Mouse (Mus musculus): ENCODE results near the gene Ltf. TPM values are rescaled to one million over a fixed set of nuclear protein-coding genes. Genes with fewer than 3 reads are reported as not detected.

Ltf gene
- 1 to 10 TPM; 4.8 to 5.4 TPM for total RNA-seq (2023)

DNA sequence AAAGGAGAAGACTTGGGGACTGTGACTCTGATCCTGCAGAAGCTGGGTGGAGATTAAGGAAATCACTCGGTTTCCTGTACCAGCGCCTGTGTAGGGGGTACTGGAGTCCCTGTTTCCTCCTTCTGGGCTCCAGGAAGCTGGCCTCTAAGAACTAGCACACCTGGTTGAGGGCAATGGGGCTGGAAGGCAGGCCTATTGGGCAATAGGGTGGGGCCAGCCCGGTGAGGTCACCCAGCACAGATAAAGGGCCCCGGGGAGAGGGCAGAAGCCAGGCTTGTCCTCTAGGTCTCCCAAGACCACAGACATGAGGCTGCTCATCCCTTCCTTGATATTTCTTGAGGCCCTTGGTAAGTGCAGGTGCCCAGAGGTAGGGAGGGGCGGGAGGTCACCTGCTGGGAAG lies at the start of gene Ltf:
Gene Ltf (plus strand): TSS at position 250 of the 400 bp plus-strand sequence.

DNA sequence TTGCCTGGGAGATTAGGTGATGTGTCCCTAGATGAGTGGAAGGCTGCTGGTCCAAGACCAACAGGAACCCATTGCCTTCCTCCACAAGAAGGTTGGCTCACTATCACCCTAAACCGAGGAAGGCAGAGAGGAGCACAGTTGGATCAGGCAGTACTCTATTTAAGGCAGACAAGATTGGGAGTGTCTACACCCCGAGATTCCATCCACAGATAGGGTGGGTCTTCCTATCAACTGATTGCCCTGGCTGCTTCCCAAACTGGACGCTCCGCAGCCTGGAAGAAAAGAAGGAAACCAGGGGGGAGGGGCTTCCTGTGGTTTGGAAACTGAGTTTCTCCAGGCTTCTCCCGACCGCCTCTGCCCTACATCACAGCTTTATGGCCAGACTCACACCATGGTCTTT lies 28.9 kb upstream of the Ltf start, which contains the start of gene Rtp3:
Gene Rtp3 (minus strand): TSS at position 380 of the 400 bp plus-strand sequence.

DNA sequence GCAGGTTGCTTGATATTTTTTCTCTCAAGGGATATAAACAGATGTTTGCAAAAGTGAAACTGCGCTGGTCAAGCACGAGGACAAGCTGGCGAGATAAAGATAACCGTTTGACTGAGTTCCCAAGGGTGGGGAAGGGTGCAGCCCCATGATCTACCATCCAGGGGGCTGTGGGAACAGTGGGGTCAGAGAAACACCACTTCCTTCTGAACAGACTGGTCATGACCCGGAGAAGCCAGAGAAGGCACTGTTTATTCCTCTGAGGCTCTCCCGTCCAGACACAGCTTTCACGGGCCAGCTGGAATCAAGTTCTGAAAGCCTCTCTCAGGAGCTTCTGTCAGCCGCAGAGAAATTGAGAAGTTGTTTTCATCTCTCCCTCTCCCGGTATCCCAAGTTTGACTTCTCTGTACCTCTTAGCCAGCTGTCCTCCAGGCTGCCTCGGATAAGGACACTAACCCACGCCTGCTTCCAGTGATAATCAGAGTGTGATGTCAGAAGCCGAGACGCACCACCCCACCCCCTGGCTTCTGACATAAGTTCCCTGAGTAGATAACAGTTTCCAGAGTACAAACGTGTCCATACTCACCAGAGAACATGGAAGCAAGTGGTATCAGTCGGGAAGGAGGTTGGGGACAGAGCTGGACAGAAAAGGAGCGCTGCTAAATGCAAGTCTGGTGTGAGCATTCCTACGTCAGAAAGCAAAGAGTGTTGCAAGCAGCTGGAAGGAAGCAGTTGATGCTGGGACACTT lies 37.9 kb downstream of the Ltf start, which contains the start of gene Ccrl2:
Gene Ccrl2 (minus strand): TSS at position 722 of the 746 bp plus-strand sequence.

Other genes with a start within 250 kb of the Ltf start
- not detected for gene Prss42, start 221.1 kb upstream of the Ltf start, total RNA-seq (2023)
- not detected for gene Prss44, start 205.3 kb upstream of the Ltf start, total RNA-seq (2023)
- gene Prss43, start 192.6 kb upstream of the Ltf start, total RNA-seq (2023), result not detected
- gene Prss45, start 184.7 kb upstream of the Ltf start, total RNA-seq (2023), result not detected
- not detected for gene Prss46, start 174.8 kb upstream of the Ltf start, total RNA-seq (2023)
- gene Prss50, start 161.3 kb upstream of the Ltf start, total RNA-seq (2023), result under 1 TPM in 1 of 2 experiments, not detected in 1; 0.92 TPM
- 100 to 1,000 TPM; 470 to 474 TPM for gene Als2cl, start 139.4 kb upstream of the Ltf start, total RNA-seq (2023)
- gene Tmie, start 139.2 kb upstream of the Ltf start, total RNA-seq (2023), result 10 to 100 TPM; 29.8 to 30.7 TPM
- 1 to 10 TPM; 3.6 to 5.6 TPM for gene Fam240a, start 102.4 kb upstream of the Ltf start, total RNA-seq (2023)
- gene Tdgf1, start 73.1 kb upstream of the Ltf start, total RNA-seq (2023), result under 1 TPM in 1 of 2 experiments, not detected in 1; 0.86 TPM
- gene Lrrc2, start 67.7 kb upstream of the Ltf start, total RNA-seq (2023), result under 1 TPM; 0.15 to 0.35 TPM
- gene Rtp3, start 28.7 kb upstream of the Ltf start, total RNA-seq (2023), result not detected
- 1 to 10 TPM; 3.1 to 4.7 TPM for gene Ccrl2, start 38.2 kb downstream of the Ltf start, total RNA-seq (2023)
- 10 to 100 TPM; 27.0 to 27.1 TPM for gene Lrrfip2, start 98.3 kb downstream of the Ltf start, total RNA-seq (2023)

Measured in T-cell, adult 66 days (primary cell).